Mouse (Mus musculus): ENCODE data around the gene Tnni3. TPM values are rescaled to one million over a fixed set of nuclear protein-coding genes. Genes with fewer than 3 reads are reported as not detected.

Tnni3 gene
- polyA plus RNA-seq, 1 experiment, result 13.3 TPM

GRCm38 (mm10) chr7:4499034-4499433, 25.0 kb downstream of the Tnni3 start:
- H3K4me2 ChIP-seq (ENCODE audit: low read depth), result no peak overlapping the region
- H3K36me3 ChIP-seq (ENCODE audit: control insufficient read depth, insufficient read depth), result peaks cover 12% of the 10 kb centered on the region
- TF ChIP-seq POLR2A (IDR thresholded peaks at IDR 0.05; ENCODE audit: insufficient read length, low read depth) (no peak), MYOD1 (IDR thresholded peaks at IDR 0.05; ENCODE audit: control insufficient read depth in 1 of 3, insufficient read length in 2 of 3, low read depth in 2 of 3) (no peak), USF1 (IDR thresholded peaks at IDR 0.05; ENCODE audit: low read depth) (no peak), REST (IDR thresholded peaks at IDR 0.05; ENCODE audit: insufficient read depth, insufficient read length) (no peak), MYOG (IDR thresholded peaks at IDR 0.05; ENCODE audit: control insufficient read depth in 1 of 3, insufficient read depth in 1 of 3, insufficient read length in 2 of 3, low read depth in 2 of 3) (no peak), TCF12 (IDR thresholded peaks at IDR 0.05; ENCODE audit: insufficient read depth, poor library complexity, severe bottlenecking) (no peak), SRF (IDR thresholded peaks at IDR 0.05; ENCODE audit: control insufficient read depth, insufficient read length, low read depth) (no peak), TCF3 (IDR thresholded peaks at IDR 0.05; ENCODE audit: insufficient read length, low read depth) (no peak), E2F4 (IDR thresholded peaks at IDR 0.05; ENCODE audit: insufficient read depth) (no peak), MAX (IDR thresholded peaks at IDR 0.05; ENCODE audit: low read depth) (no peak), CEBPB (IDR thresholded peaks at IDR 0.05; ENCODE audit: insufficient read depth, poor library complexity, severe bottlenecking) (no peak), POLR2AphosphoS2 (IDR thresholded peaks at IDR 0.05; ENCODE audit: insufficient read length, low read depth) (no peak)
- H3K79me2 ChIP-seq (ENCODE audit: control insufficient read depth, insufficient read depth), result peaks cover 65% of the 10 kb centered on the region
- H3K27me3 ChIP-seq (ENCODE audit: control insufficient read depth, insufficient read depth, insufficient read length), result no peaks in the 10 kb centered on the region
- no peak overlapping the region for H3K4me3 ChIP-seq
- no peak overlapping the region for H3ac ChIP-seq (ENCODE audit: control insufficient read depth, insufficient read length)

- Histone ChIP-seq H3K36me3 (ENCODE audit: control insufficient read depth, insufficient read depth) (peaks cover 12% of the 10 kb centered on the region), H3K4me2 (ENCODE audit: low read depth) (no peak overlapping the region), H3ac (ENCODE audit: control insufficient read depth, insufficient read length) (no peak overlapping the region), H3K4me3 (no peak overlapping the region), H3K79me2 (ENCODE audit: control insufficient read depth, insufficient read depth) (peaks cover 70% of the 10 kb centered on the region), H3K27me3 (ENCODE audit: control insufficient read depth, insufficient read depth, insufficient read length) (no peaks in the 10 kb centered on the region)
- TF ChIP-seq POLR2A (IDR thresholded peaks at IDR 0.05; ENCODE audit: insufficient read length, low read depth), result no peak
- TF ChIP-seq CEBPB (IDR thresholded peaks at IDR 0.05; ENCODE audit: insufficient read depth, poor library complexity, severe bottlenecking), result no peak
- TF ChIP-seq USF1 (IDR thresholded peaks at IDR 0.05; ENCODE audit: low read depth), result no peak
- no peak for TF ChIP-seq MYOD1 (IDR thresholded peaks at IDR 0.05; ENCODE audit: control insufficient read depth in 1 of 3, insufficient read length in 2 of 3, low read depth in 2 of 3)
- TF ChIP-seq TCF3 (IDR thresholded peaks at IDR 0.05; ENCODE audit: insufficient read length, low read depth), result no peak
- no peak for TF ChIP-seq MAX (IDR thresholded peaks at IDR 0.05; ENCODE audit: low read depth)
- TF ChIP-seq TCF12 (IDR thresholded peaks at IDR 0.05; ENCODE audit: insufficient read depth, poor library complexity, severe bottlenecking), result no peak
- no peak for TF ChIP-seq POLR2AphosphoS2 (IDR thresholded peaks at IDR 0.05; ENCODE audit: insufficient read length, low read depth)
- no peak for TF ChIP-seq MYOG (IDR thresholded peaks at IDR 0.05; ENCODE audit: control insufficient read depth in 1 of 3, insufficient read depth in 1 of 3, insufficient read length in 2 of 3, low read depth in 2 of 3)
- no peak for TF ChIP-seq E2F4 (IDR thresholded peaks at IDR 0.05; ENCODE audit: insufficient read depth)
- TF ChIP-seq REST (IDR thresholded peaks at IDR 0.05; ENCODE audit: insufficient read depth, insufficient read length), result no peak
- TF ChIP-seq SRF (IDR thresholded peaks at IDR 0.05; ENCODE audit: control insufficient read depth, insufficient read length, low read depth), result no peak
These were observed 25.8 kb downstream of the Tnni3 start for GRCm38 (mm10) chr7:4498251-4498650.

GRCm38 (mm10) chr7:4497271-4497903, 26.6 kb downstream of the Tnni3 start:
- TF ChIP-seq USF1 (IDR thresholded peaks at IDR 0.05; ENCODE audit: low read depth) (no peak), MYOG (IDR thresholded peaks at IDR 0.05; ENCODE audit: control insufficient read depth in 1 of 3, insufficient read depth in 1 of 3, insufficient read length in 2 of 3, low read depth in 2 of 3) (no peak), TCF12 (IDR thresholded peaks at IDR 0.05; ENCODE audit: insufficient read depth, poor library complexity, severe bottlenecking) (no peak), E2F4 (IDR thresholded peaks at IDR 0.05; ENCODE audit: insufficient read depth) (no peak), MYOD1 (IDR thresholded peaks at IDR 0.05; ENCODE audit: control insufficient read depth in 1 of 3, insufficient read length in 2 of 3, low read depth in 2 of 3) (no peak)
- no peaks in the 10 kb centered on the region for H3K27me3 ChIP-seq (ENCODE audit: control insufficient read depth, insufficient read depth, insufficient read length)
- H3K79me2 ChIP-seq (ENCODE audit: control insufficient read depth, insufficient read depth), result peaks cover 79% of the 10 kb centered on the region
- H3K4me2 ChIP-seq (ENCODE audit: low read depth), result no peak overlapping the region
- H3K4me3 ChIP-seq, result no peak overlapping the region
- H3ac ChIP-seq (ENCODE audit: control insufficient read depth, insufficient read length), result no peak overlapping the region
- H3K36me3 ChIP-seq (ENCODE audit: control insufficient read depth, insufficient read depth), result peaks cover 12% of the 10 kb centered on the region

GRCm38 (mm10) chr7:4496468-4496867, 27.6 kb downstream of the Tnni3 start:
- H3K27me3 ChIP-seq (ENCODE audit: control insufficient read depth, insufficient read depth, insufficient read length), result no peaks in the 10 kb centered on the region
- no peak overlapping the region for H3ac ChIP-seq (ENCODE audit: control insufficient read depth, insufficient read length)
- H3K36me3 ChIP-seq (ENCODE audit: control insufficient read depth, insufficient read depth), result peaks cover 12% of the 10 kb centered on the region
- peaks cover 79% of the 10 kb centered on the region for H3K79me2 ChIP-seq (ENCODE audit: control insufficient read depth, insufficient read depth)
- H3K4me3 ChIP-seq, result no peak overlapping the region
- TF ChIP-seq CEBPB (IDR thresholded peaks at IDR 0.05; ENCODE audit: insufficient read depth, poor library complexity, severe bottlenecking), result no peak
- no peak for TF ChIP-seq POLR2A (IDR thresholded peaks at IDR 0.05; ENCODE audit: insufficient read length, low read depth)
- TF ChIP-seq TCF12 (IDR thresholded peaks at IDR 0.05; ENCODE audit: insufficient read depth, poor library complexity, severe bottlenecking), result no peak
- TF ChIP-seq REST (IDR thresholded peaks at IDR 0.05; ENCODE audit: insufficient read depth, insufficient read length), result no peak
- no peak for TF ChIP-seq SRF (IDR thresholded peaks at IDR 0.05; ENCODE audit: control insufficient read depth, insufficient read length, low read depth)
- no peak for TF ChIP-seq MYOD1 (IDR thresholded peaks at IDR 0.05; ENCODE audit: control insufficient read depth in 1 of 3, insufficient read length in 2 of 3, low read depth in 2 of 3)
- TF ChIP-seq USF1 (IDR thresholded peaks at IDR 0.05; ENCODE audit: low read depth), result no peak
- TF ChIP-seq MAX (IDR thresholded peaks at IDR 0.05; ENCODE audit: low read depth), result no peak
- no peak for TF ChIP-seq E2F4 (IDR thresholded peaks at IDR 0.05; ENCODE audit: insufficient read depth)
- no peak for TF ChIP-seq TCF3 (IDR thresholded peaks at IDR 0.05; ENCODE audit: insufficient read length, low read depth)
- TF ChIP-seq MYOG (IDR thresholded peaks at IDR 0.05; ENCODE audit: control insufficient read depth in 1 of 3, insufficient read depth in 1 of 3, insufficient read length in 2 of 3, low read depth in 2 of 3), result no peak
- no peak for TF ChIP-seq POLR2AphosphoS2 (IDR thresholded peaks at IDR 0.05; ENCODE audit: insufficient read length, low read depth)
- no peak overlapping the region for H3K4me2 ChIP-seq (ENCODE audit: low read depth)

All from myocyte (in vitro differentiated cells).